ENCODE assay signal across 8 mouse cellular contexts in the genomic region with DNA sequence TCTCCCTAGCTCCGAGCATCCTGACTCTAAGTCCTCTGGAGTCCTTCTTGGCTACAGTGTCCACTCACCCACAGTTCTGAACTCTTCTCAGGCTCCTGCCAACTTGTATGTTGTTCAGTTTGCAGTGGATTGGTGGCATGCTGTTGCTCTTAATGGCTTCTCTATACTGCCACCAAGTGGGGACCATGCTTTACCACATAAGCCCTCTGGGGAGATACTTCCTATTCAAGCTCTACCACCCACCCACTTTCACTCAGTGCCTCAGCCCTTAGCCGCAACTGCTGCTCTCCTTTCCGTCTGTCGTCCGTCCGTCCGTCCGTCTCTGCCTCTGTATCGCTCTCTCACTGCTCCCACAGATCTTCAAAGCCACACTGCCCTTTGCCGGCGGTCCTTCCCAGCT. TPM values are rescaled to one million over a fixed set of nuclear protein-coding genes. Genes with fewer than 3 reads are reported as not detected.
DNase-seq lines count a peak whose midpoint lies in the region; ATAC-seq lines count a peak whose summit lies in the region.

No protein-coding gene starts in this region.

- H3K4me3 ChIP-seq in intestine, embryonic 14.5 days (ENCODE audit: low read depth, low read length): no peak overlapping the region
- H3K4me3 ChIP-seq in midbrain, embryonic 11.5 days (ENCODE audit: low read depth, low read length): no peak overlapping the region

- WGBS in intestine, embryonic 14.5 days: 22% methylated on average over 11 of the region's 11 CpGs
- 21% methylated on average over 11 of the region's 11 CpGs for WGBS in midbrain, embryonic 11.5 days

- DNase-seq in urinary bladder, postnatal 14 days (ENCODE audit: low spot score): peak; percentile 66
- DNase-seq in urinary bladder, postnatal 4 days (ENCODE audit: low spot score in 2 of 2): no peak
- peak; percentile 53 to 72 for DNase-seq in cerebellum, postnatal 25 days
- DNase-seq in gastrocnemius, postnatal 14 days: peak; percentile 41
- DNase-seq in intestine, embryonic 14.5 days (ENCODE audit: low spot score): peak; percentile 66
- peak; percentile 15 to 36 for DNase-seq in left cerebral cortex, postnatal 36 days (ENCODE audit: low spot score in 2 of 2)
- peak; percentile 90 for DNase-seq in midbrain, embryonic 11.5 days (ENCODE audit: low spot score, missing footprints)
- DNase-seq in spleen, adult 18-20 months: peak; percentile 37 to 49

- no peak overlapping the region; the same call in 1 of the 2 replicates for H3K4me2 ChIP-seq in intestine, embryonic 14.5 days (ENCODE audit: low read length)
- H3K4me2 ChIP-seq in midbrain, embryonic 11.5 days: peak overlapping the region; percentile 10; the same call in 1 of the 2 replicates

- H3K36me3 ChIP-seq in intestine, embryonic 14.5 days (ENCODE audit: control insufficient read depth, insufficient read depth, low read length): no peaks in the 10 kb centered on the region
- no peaks in the 10 kb centered on the region for H3K36me3 ChIP-seq in midbrain, embryonic 11.5 days (ENCODE audit: control insufficient read depth, insufficient read depth, low read length)

- no peaks in the 10 kb centered on the region for H3K4me1 ChIP-seq in intestine, embryonic 14.5 days (replicated peaks; ENCODE audit: control insufficient read depth, insufficient read depth, low read length)
- H3K4me1 ChIP-seq in midbrain, embryonic 11.5 days (ENCODE audit: control insufficient read depth, insufficient read depth, low read length): peaks cover 3% of the 10 kb centered on the region; the same call in 1 of the 2 replicates

- H3K27me3 ChIP-seq in intestine, embryonic 14.5 days (replicated peaks; ENCODE audit: control insufficient read depth, insufficient read depth, low read length): no peaks in the 10 kb centered on the region
- H3K27me3 ChIP-seq in midbrain, embryonic 11.5 days (ENCODE audit: control insufficient read depth, insufficient read depth, low read length): no peaks in the 10 kb centered on the region

- intact Hi-C loops in gastrocnemius, postnatal 14 days (cut with DNase I; ENCODE audit: low total_unique reads): loop anchor here (5.0 to 10.0 kb wide), 2 partner anchors 68 to 131 kb away; no protein-coding TSS in a partner anchor
- intact Hi-C loops in left cerebral cortex, postnatal 36 days (cut with DNase I): loop anchor here (1.0 to 5.0 kb wide), 2 partner anchors 43 to 128 kb away; no protein-coding TSS in a partner anchor

- peak; percentile 57; the same call in 1 of the 2 replicates for ATAC-seq in intestine, embryonic 14.5 days (replicated peaks; ENCODE audit: low FRiP score, low TSS enrichment, low read depth)
- no peak for ATAC-seq in midbrain, embryonic 11.5 days (ENCODE audit: low FRiP score)

- no peaks in the 10 kb centered on the region for H3K9me3 ChIP-seq in intestine, embryonic 14.5 days (ENCODE audit: control insufficient read depth, low read length)
- no peaks in the 10 kb centered on the region for H3K9me3 ChIP-seq in midbrain, embryonic 11.5 days (ENCODE audit: control insufficient read depth, low read length)

- no peak overlapping the region for H3K27ac ChIP-seq in intestine, embryonic 14.5 days (ENCODE audit: low read depth)
- no peak overlapping the region for H3K27ac ChIP-seq in midbrain, embryonic 11.5 days (ENCODE audit: low read depth, low read length)

- no peak overlapping the region for H3K9ac ChIP-seq in intestine, embryonic 14.5 days (ENCODE audit: low read length)
- H3K9ac ChIP-seq in midbrain, embryonic 11.5 days (ENCODE audit: low read length): no peak overlapping the region; the same call in 1 of the 2 replicates

RNA-seq across cellular contexts. Expression of gene Ttc25, which starts 10.2 kb away (rescaled TPM):
- total RNA-seq in gastrocnemius, postnatal 14 days (2021): under 1 TPM; 0.14 to 0.16 TPM
- 0.46 and 0.69 TPM in 2 replicates for polyA plus RNA-seq in intestine, embryonic 14.5 days (2014; fragmentation: Nextera tagmentation; extraction: Ambion mirVana)
- total RNA-seq in left cerebral cortex, postnatal 36 days (2021): under 1 TPM; 0.32 to 0.86 TPM
- 1.4 and 1.8 TPM in 2 replicates for polyA plus RNA-seq in midbrain, embryonic 11.5 days (2014; fragmentation: Nextera tagmentation; extraction: Ambion mirVana)

RNA-seq across cellular contexts. Expression of gene Cnp, which starts 19.1 kb away (rescaled TPM):
- 10 to 100 TPM; 10.7 to 32.2 TPM for total RNA-seq in gastrocnemius, postnatal 14 days (2021)
- polyA plus RNA-seq in intestine, embryonic 14.5 days (2014; fragmentation: Nextera tagmentation; extraction: Ambion mirVana): 34.7 and 39.2 TPM in 2 replicates
- 100 to 1,000 TPM; 167 to 298 TPM for total RNA-seq in left cerebral cortex, postnatal 36 days (2021)
- 15.7 and 16.9 TPM in 2 replicates for polyA plus RNA-seq in midbrain, embryonic 11.5 days (2014; fragmentation: Nextera tagmentation; extraction: Ambion mirVana)

RNA-seq across cellular contexts. Expression of gene Acly, which starts 27.8 kb away (rescaled TPM):
- 10 to 100 TPM; 16.4 to 19.9 TPM for total RNA-seq in gastrocnemius, postnatal 14 days (2021)
- polyA plus RNA-seq in intestine, embryonic 14.5 days (2014; fragmentation: Nextera tagmentation; extraction: Ambion mirVana): 164 and 177 TPM in 2 replicates
- total RNA-seq in left cerebral cortex, postnatal 36 days (2021): 100 to 1,000 TPM; 117 to 123 TPM
- 298 and 314 TPM in 2 replicates for polyA plus RNA-seq in midbrain, embryonic 11.5 days (2014; fragmentation: Nextera tagmentation; extraction: Ambion mirVana)

Comparison
In these comparisons a context has a peak if more than half of its experiments do, and no peak if none do; other contexts are left out.
1. DNase-seq: peak in urinary bladder, postnatal 14 days (single experiment), cerebellum, postnatal 25 days (2 of 2), gastrocnemius, postnatal 14 days (single experiment), intestine, embryonic 14.5 days (single experiment), left cerebral cortex, postnatal 36 days (2 of 2), midbrain, embryonic 11.5 days (single experiment) and spleen, adult 18-20 months (2 of 2); none in urinary bladder, postnatal 4 days (0 of 2).
2. RNA of gene Cnp, which starts 19.1 kb away (total RNA-seq): 167 to 298 TPM in left cerebral cortex, postnatal 36 days; 10.7 to 32.2 TPM in gastrocnemius, postnatal 14 days; every median in the first group is over 4 times any median in the second.
3. RNA of gene Acly, which starts 27.8 kb away (total RNA-seq): 117 to 123 TPM in left cerebral cortex, postnatal 36 days; 16.4 to 19.9 TPM in gastrocnemius, postnatal 14 days; every median in the first group is over 4 times any median in the second.